Mouse (Mus musculus): ENCODE data around the gene Dnmt3c. TPM values are rescaled to one million over a fixed set of nuclear protein-coding genes. Genes with fewer than 3 reads are reported as not detected.
A peak's percentile ranks its signal among the peaks of the same experiment; 100 is the strongest.

The Dnmt3c gene
- total RNA-seq, 2 experiments from 2014 or later = not detected

GRCm38 (mm10) chr2:153713227-153713626, 16.8 kb downstream of the Dnmt3c start:
- no peak for ATAC-seq (replicated peaks; ENCODE audit: low FRiP score, poor library complexity, severe bottlenecking)

- ATAC-seq (replicated peaks; ENCODE audit: low FRiP score, poor library complexity, severe bottlenecking) = peak; percentile 37; the same call in 1 of the 2 replicates
Measured at GRCm38 (mm10) chr2:153717861-153718260, 21.4 kb downstream of the Dnmt3c start.

GRCm38 (mm10) chr2:153723098-153723497, 26.6 kb downstream of the Dnmt3c start:
- no peak for ATAC-seq (replicated peaks; ENCODE audit: low FRiP score, poor library complexity, severe bottlenecking)

GRCm38 (mm10) chr2:153724424-153724823, 28.0 kb downstream of the Dnmt3c start:
- no peak for ATAC-seq (replicated peaks; ENCODE audit: low FRiP score, poor library complexity, severe bottlenecking)

- no peak for ATAC-seq (replicated peaks; ENCODE audit: low FRiP score, poor library complexity, severe bottlenecking)
Measured at GRCm38 (mm10) chr2:153724871-153725270, 28.4 kb downstream of the Dnmt3c start.

- ATAC-seq (replicated peaks; ENCODE audit: low FRiP score, poor library complexity, severe bottlenecking) = no peak
Measured at GRCm38 (mm10) chr2:153725291-153725690, 28.8 kb downstream of the Dnmt3c start.

GRCm38 (mm10) chr2:153734033-153734432, 37.6 kb downstream of the Dnmt3c start:
- ATAC-seq (replicated peaks; ENCODE audit: low FRiP score, poor library complexity, severe bottlenecking) = no peak

GRCm38 (mm10) chr2:153740500-153741436, 44.3 kb downstream of the Dnmt3c start, which contains the start of gene Mapre1:
Gene Mapre1 (plus strand): TSS chr2:153741274.
- ATAC-seq (replicated peaks; ENCODE audit: low FRiP score, poor library complexity, severe bottlenecking) = peak; percentile 97

- ATAC-seq (replicated peaks; ENCODE audit: low FRiP score, poor library complexity, severe bottlenecking) = peak; percentile 28
Measured at GRCm38 (mm10) chr2:153741437-153742065, 45.1 kb downstream of the Dnmt3c start.

GRCm38 (mm10) chr2:153747994-153748393, 51.5 kb downstream of the Dnmt3c start:
- no peak for ATAC-seq (replicated peaks; ENCODE audit: low FRiP score, poor library complexity, severe bottlenecking)

- ATAC-seq (replicated peaks; ENCODE audit: low FRiP score, poor library complexity, severe bottlenecking) = no peak
Measured at GRCm38 (mm10) chr2:153750363-153750762, 53.9 kb downstream of the Dnmt3c start.

- ATAC-seq (replicated peaks; ENCODE audit: low FRiP score, poor library complexity, severe bottlenecking) = no peak
Measured at GRCm38 (mm10) chr2:153762121-153762520, 65.7 kb downstream of the Dnmt3c start.

GRCm38 (mm10) chr2:153767484-153767883, 71.0 kb downstream of the Dnmt3c start:
- no peak for ATAC-seq (replicated peaks; ENCODE audit: low FRiP score, poor library complexity, severe bottlenecking)

GRCm38 (mm10) chr2:153768881-153769280, 72.4 kb downstream of the Dnmt3c start:
- no peak for ATAC-seq (replicated peaks; ENCODE audit: low FRiP score, poor library complexity, severe bottlenecking)

- no peak for ATAC-seq (replicated peaks; ENCODE audit: low FRiP score, poor library complexity, severe bottlenecking)
Measured at GRCm38 (mm10) chr2:153772950-153773349, 76.5 kb downstream of the Dnmt3c start.

GRCm38 (mm10) chr2:153775472-153775871, 79.0 kb downstream of the Dnmt3c start:
- ATAC-seq (replicated peaks; ENCODE audit: low FRiP score, poor library complexity, severe bottlenecking) = no peak

- peak; percentile 94 for ATAC-seq (replicated peaks; ENCODE audit: low FRiP score, poor library complexity, severe bottlenecking)
Measured at GRCm38 (mm10) chr2:153778638-153779362, 82.3 kb downstream of the Dnmt3c start.

Data from erythroblast, adult 5-6 weeks (primary cell).